ENCODE assay signal across 11 mouse cellular contexts in genomic region chr9:42908657-42909313, GRCm38 (mm10). TPM values are rescaled to one million over a fixed set of nuclear protein-coding genes. Genes with fewer than 3 reads are reported as not detected.
DNase-seq lines count a peak whose midpoint lies in the region; ATAC-seq and TF ChIP-seq lines count a peak whose summit lies in the region.
"Had no signal": no experiment of that assay in that cellular context is flagged by ENCODE, and none has a peak within 500 bp of the region (broad histone marks: within the 10 kb centered on the region; RNA-seq: fewer than 3 reads in every experiment).

No protein-coding gene starts in this region.

- H3K4me3 ChIP-seq in heart, postnatal 0 days (ENCODE audit: low read depth, low read length), result no peak overlapping the region
- no peak overlapping the region for H3K4me3 ChIP-seq in limb, embryonic 12.5 days (replicated peaks)
- no peak overlapping the region for H3K4me3 ChIP-seq in midbrain, embryonic 15.5 days
- H3K4me3 ChIP-seq: embryonic facial prominence, embryonic 15.5 days; midbrain, embryonic 12.5 days had no signal

- H3K27me3 ChIP-seq in heart, postnatal 0 days (ENCODE audit: control insufficient read depth, insufficient read depth, low read length), result no peaks in the 10 kb centered on the region
- no peaks in the 10 kb centered on the region for H3K27me3 ChIP-seq in limb, embryonic 12.5 days
- H3K27me3 ChIP-seq in midbrain, embryonic 15.5 days (replicated peaks), result no peaks in the 10 kb centered on the region
- H3K27me3 ChIP-seq: embryonic facial prominence, embryonic 15.5 days had no signal

- H3K36me3 ChIP-seq in heart, postnatal 0 days (replicated peaks; ENCODE audit: control insufficient read depth, insufficient read depth, low read length), result no peaks in the 10 kb centered on the region
- no peaks in the 10 kb centered on the region for H3K36me3 ChIP-seq in limb, embryonic 12.5 days
- H3K36me3 ChIP-seq in midbrain, embryonic 15.5 days (replicated peaks), result no peaks in the 10 kb centered on the region
- H3K36me3 ChIP-seq: embryonic facial prominence, embryonic 15.5 days; midbrain, embryonic 12.5 days had no signal

- H3K9ac ChIP-seq in heart, postnatal 0 days (replicated peaks; ENCODE audit: low read depth, low read length), result no peak overlapping the region
- H3K9ac ChIP-seq in limb, embryonic 12.5 days (replicated peaks), result no peak overlapping the region
- no peak overlapping the region for H3K9ac ChIP-seq in midbrain, embryonic 15.5 days
- H3K9ac ChIP-seq: embryonic facial prominence, embryonic 15.5 days; midbrain, embryonic 12.5 days had no signal

- H3K9me3 ChIP-seq in heart, postnatal 0 days (replicated peaks; ENCODE audit: control insufficient read depth, low read length), result no peaks in the 10 kb centered on the region
- 0 out of 2 replicates have a peak, but pooled peaks cover 3% of the 10 kb centered on the region for H3K9me3 ChIP-seq in limb, embryonic 12.5 days
- H3K9me3 ChIP-seq in midbrain, embryonic 15.5 days, result no peaks in the 10 kb centered on the region
- H3K9me3 ChIP-seq: embryonic facial prominence, embryonic 15.5 days; midbrain, embryonic 12.5 days had no signal

- TF ChIP-seq EP300 in heart, postnatal 0 days (IDR thresholded peaks at IDR 0.05; ENCODE audit: low read depth), result no peak

- H3K4me2 ChIP-seq in heart, postnatal 0 days (ENCODE audit: low read depth, low read length), result no peak overlapping the region
- peak overlapping the region; percentile 7; the same call in 1 of the 2 replicates for H3K4me2 ChIP-seq in limb, embryonic 12.5 days
- no peak overlapping the region for H3K4me2 ChIP-seq in midbrain, embryonic 15.5 days
- H3K4me2 ChIP-seq: embryonic facial prominence, embryonic 15.5 days; midbrain, embryonic 12.5 days had no signal

- 34% methylated on average over 8 of the region's 8 CpGs for WGBS in heart, postnatal 0 days
- WGBS in limb, embryonic 12.5 days, result 26% methylated on average over 8 of the region's 8 CpGs
- 58% methylated on average over 8 of the region's 8 CpGs for WGBS in midbrain, embryonic 15.5 days

- H3K4me1 ChIP-seq in heart, postnatal 0 days (ENCODE audit: control insufficient read depth, insufficient read depth), result no peaks in the 10 kb centered on the region
- H3K4me1 ChIP-seq in limb, embryonic 12.5 days (replicated peaks), result peaks cover 29% of the 10 kb centered on the region
- peaks cover 19% of the 10 kb centered on the region; the same call in 1 of the 2 replicates for H3K4me1 ChIP-seq in midbrain, embryonic 15.5 days

- no peak for TF ChIP-seq CTCF in heart, postnatal 0 days (IDR thresholded peaks at IDR 0.05; ENCODE audit: low read depth)

- ATAC-seq in heart, postnatal 0 days (ENCODE audit: insufficient read depth, low read depth), result peak; percentile 55; the same call in 1 of the 2 replicates
- no peak for ATAC-seq in limb, embryonic 12.5 days (ENCODE audit: insufficient number of reproducible peaks, insufficient read depth, low FRiP score, low TSS enrichment, low read depth)
- no peak for ATAC-seq in frontal cortex, adult (ENCODE audit: low TSS enrichment)
- no peak for ATAC-seq in midbrain, embryonic 15.5 days (replicated peaks)
- ATAC-seq: hindbrain, embryonic 16.5 days had no signal

- no peak overlapping the region for H3K27ac ChIP-seq in heart, postnatal 0 days (ENCODE audit: low read depth)
- H3K27ac ChIP-seq in limb, embryonic 12.5 days, result peak overlapping the region; percentile 56; the same call in 1 of the 2 replicates
- no peak overlapping the region for H3K27ac ChIP-seq in midbrain, embryonic 15.5 days
- H3K27ac ChIP-seq: embryonic facial prominence, embryonic 15.5 days; midbrain, embryonic 12.5 days had no signal

- DNase-seq in heart, adult 11 months, result peak; percentile 92
- no peak for DNase-seq in heart, postnatal 4 days
- peak; percentile 34 for DNase-seq in heart, postnatal 0 days (ENCODE audit: low spot score)
- peak; percentile 32 for DNase-seq in retina, postnatal 1 day
- DNase-seq in frontal cortex, postnatal 10 days (ENCODE audit: low spot score in 2 of 2), result no peak

RNA-seq across cellular contexts. Expression of gene Grik4, which starts 35.5 kb away (rescaled TPM):
- total RNA-seq in heart, postnatal 4 days (2021), result under 1 TPM in 1 of 2 experiments, not detected in 1; 0.10 TPM
- not detected in 2 replicates for total RNA-seq in heart, postnatal 0 days (2014; rRNA removed; ENCODE audit: low replicate concordance)
- 0.03 TPM in 2 replicates for polyA plus RNA-seq in heart, postnatal 0 days (2015; fragmentation: Nextera tagmentation; extraction: Ambion mirVana)
- 1.5 and 2.6 TPM in 2 replicates for polyA plus RNA-seq in limb, embryonic 12.5 days (2016; fragmentation: Nextera tagmentation; extraction: Ambion mirVana)
- polyA plus RNA-seq in midbrain, embryonic 15.5 days (2015; fragmentation: Nextera tagmentation; extraction: Ambion mirVana), result 9.6 and 11.2 TPM in 2 replicates

Comparison
In these comparisons a context has a peak if more than half of its experiments do, and no peak if none do; other contexts are left out.
1. DNase-seq: peak in heart, adult 11 months (single experiment), heart, postnatal 0 days (single experiment) and retina, postnatal 1 day (single experiment); none in heart, postnatal 4 days (single experiment) and frontal cortex, postnatal 10 days (0 of 2).